Mouse (Mus musculus) embryonic facial prominence, embryonic 15.5 days (tissue): ENCODE results near the gene Acsf3. TPM values are rescaled to one million over a fixed set of nuclear protein-coding genes. Genes with fewer than 3 reads are reported as not detected.

Experiments used
- ATAC-seq: fragments of 200-750 bp; cut with Nextera tagmentation; 2 replicates; pipeline ENCODE4 v1.8.0; 2017; ENCODE audit warnings: low read depth, moderate TSS enrichment; ENCODE audit not compliant: insufficient number of reproducible peaks, low FRiP score, low TSS enrichment
- H3K27ac ChIP-seq: fragments of 300-500 bp; sonication (generic); replicated peaks from 2 replicates; pipeline ENCODE4 v1.5.1; 2015; ENCODE audit warnings: mild to moderate bottlenecking, inconsistent platforms
- H3K27me3 ChIP-seq: fragments of 300-500 bp; sonication (generic); 2 replicates; pipeline ENCODE4 v1.6.1; 2015; ENCODE audit warnings: inconsistent platforms
- H3K36me3 ChIP-seq: fragments of 300-500 bp; sonication (generic); 2 replicates; pipeline ENCODE4 v1.6.1; 2015; ENCODE audit warnings: mild to moderate bottlenecking, inconsistent platforms
- H3K4me1 ChIP-seq: fragments of 300-500 bp; sonication (generic); 2 replicates; pipeline ENCODE4 v1.6.1; 2015; ENCODE audit warnings: inconsistent platforms
- H3K4me2 ChIP-seq: fragments of 300-500 bp; sonication (generic); replicated peaks from 2 replicates; pipeline ENCODE4 v1.6.1; 2015; ENCODE audit warnings: mild to moderate bottlenecking, inconsistent platforms
- H3K4me3 ChIP-seq: fragments of 300-500 bp; sonication (generic); replicated peaks from 2 replicates; pipeline ENCODE4 v1.5.1; 2015; ENCODE audit warnings: mild to moderate bottlenecking, inconsistent platforms
- H3K9ac ChIP-seq: fragments of 300-500 bp; sonication (generic); 2 replicates; pipeline ENCODE4 v1.6.1; 2015; ENCODE audit warnings: inconsistent platforms
- H3K9me3 ChIP-seq: fragments of 300-500 bp; sonication (generic); replicated peaks from 2 replicates; pipeline ENCODE4 v1.6.1; 2016; ENCODE audit warnings: inconsistent platforms
- WGBS: fragments of 180-500 bp; shearing (Covaris S2); methylation state at CpG from one replicate; pipeline ENCODE4 v1.1.7; 2015; 5-methylcytosine and 5-hydroxymethylcytosine counted together
- polyA plus RNA-seq: library from polyadenylated mRNA; unstranded; fragments of >200 nt; fragmentation: Nextera tagmentation; extraction: Ambion mirVana; gene quantifications from 2 replicates; pipeline ENCODE4 v1.2.1, GENCODE M21; 2015

Acsf3 gene
- polyA plus RNA-seq, 1 experiment from 2014 or later: 17.2 TPM

DNA sequence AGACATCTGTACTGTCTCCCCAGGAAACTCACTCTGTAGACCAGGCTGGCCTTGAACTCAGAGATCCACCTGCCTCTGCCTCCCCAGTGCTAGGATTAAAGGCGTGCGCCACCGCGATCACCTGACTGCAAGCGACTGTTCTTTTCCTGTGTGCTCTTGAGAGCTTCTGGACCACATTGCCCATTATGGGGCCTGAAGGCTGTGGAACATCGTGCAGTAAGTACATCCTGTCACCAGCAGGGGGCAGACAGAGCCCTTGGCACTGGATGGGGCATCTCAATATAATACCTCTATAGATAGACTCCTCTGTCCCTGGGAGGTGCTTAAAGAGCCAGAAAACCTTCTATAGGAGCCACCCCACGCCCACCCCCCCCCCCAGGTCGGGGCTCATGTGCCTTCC lies 59.7 kb downstream of the Acsf3 start:
- H3K9ac ChIP-seq: no peak overlapping the region
- no peak overlapping the region for H3K4me2 ChIP-seq
- H3K4me3 ChIP-seq: no peak overlapping the region
- H3K27me3 ChIP-seq: no peaks in the 10 kb centered on the region
- no peaks in the 10 kb centered on the region for H3K9me3 ChIP-seq
- ATAC-seq: no peak
- no peaks in the 10 kb centered on the region for H3K36me3 ChIP-seq
- 32% methylated on average over 8 of the region's 8 CpGs for WGBS
- no peaks in the 10 kb centered on the region for H3K4me1 ChIP-seq
- H3K27ac ChIP-seq: no peak overlapping the region

DNA sequence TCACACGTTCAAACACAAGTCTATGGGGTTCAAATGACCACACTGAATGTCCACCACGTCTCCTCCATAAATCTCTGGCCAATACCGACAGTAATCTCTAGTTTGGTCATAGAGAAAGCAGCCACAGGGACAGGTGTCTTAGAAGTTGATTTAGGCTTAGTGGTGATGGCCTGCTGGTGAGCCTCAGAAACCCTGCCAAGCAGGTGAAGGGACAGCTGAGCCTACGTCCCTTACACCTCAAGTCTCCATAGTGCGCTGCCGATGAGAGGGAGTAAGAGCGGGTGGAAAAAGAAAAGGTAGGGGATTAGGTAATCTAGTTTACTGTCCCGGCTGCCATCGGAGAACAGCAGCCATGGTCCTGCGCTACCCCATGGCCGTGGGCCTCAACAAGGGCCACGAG lies 60.9 kb downstream of the Acsf3 start:
- Histone ChIP-seq H3K9me3 (no peaks in the 10 kb centered on the region), H3K4me1 (no peaks in the 10 kb centered on the region), H3K9ac (no peak overlapping the region), H3K36me3 (no peaks in the 10 kb centered on the region), H3K4me3 (no peak overlapping the region), H3K4me2 (no peak overlapping the region), H3K27me3 (no peaks in the 10 kb centered on the region), H3K27ac (no peak overlapping the region)
- WGBS: 78% methylated on average over 12 of the region's 12 CpGs
- no peak for ATAC-seq

DNA sequence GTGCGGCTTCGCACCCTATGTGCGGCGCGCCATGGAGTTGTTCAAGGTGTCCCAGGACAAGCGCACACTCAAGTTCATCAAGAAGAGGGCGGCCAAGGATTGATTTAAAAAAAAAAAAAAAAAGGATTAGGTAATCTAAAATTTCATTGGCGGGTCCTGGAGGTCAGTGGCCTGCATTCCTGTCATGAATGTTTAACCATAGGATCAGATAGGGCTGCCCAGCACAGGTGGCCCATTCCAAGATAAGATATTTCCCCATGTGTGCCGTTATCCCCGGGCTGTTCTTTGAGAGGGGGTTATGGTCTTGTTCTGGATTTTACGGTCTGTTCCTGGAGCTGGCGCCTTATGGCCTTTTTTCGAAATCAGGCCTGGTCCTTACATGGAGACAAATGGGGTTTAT lies 61.4 kb downstream of the Acsf3 start:
- 93% methylated on average over 13 of the region's 13 CpGs for WGBS
- no peak for ATAC-seq
- H3K9me3 ChIP-seq: no peaks in the 10 kb centered on the region

DNA sequence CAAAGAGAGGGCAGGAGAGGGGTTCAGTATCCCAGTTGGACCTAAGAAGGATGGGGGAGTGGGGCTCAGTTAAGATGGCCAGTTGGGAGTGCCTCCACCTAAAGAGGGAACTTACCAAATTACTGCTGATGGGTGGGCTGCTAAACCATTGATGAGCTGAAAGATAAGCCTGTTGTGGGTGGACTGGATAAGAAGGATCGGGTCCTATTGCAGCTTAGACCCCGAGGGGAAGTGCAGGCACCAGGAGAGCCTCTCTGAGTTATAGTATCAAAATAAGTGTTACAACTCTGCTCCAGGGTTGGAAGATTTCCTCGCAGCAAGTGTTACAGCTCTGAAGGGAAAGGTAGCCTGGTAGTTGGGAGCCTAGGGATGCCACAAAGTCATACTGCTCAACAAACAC lies 68.9 kb downstream of the Acsf3 start:
- Histone ChIP-seq H3K4me3 (no peak overlapping the region), H3K9ac (no peak overlapping the region), H3K36me3 (no peaks in the 10 kb centered on the region), H3K9me3 (no peaks in the 10 kb centered on the region), H3K4me2 (no peak overlapping the region), H3K27ac (no peak overlapping the region), H3K4me1 (peaks cover 20% of the 10 kb centered on the region), H3K27me3 (no peaks in the 10 kb centered on the region)
- ATAC-seq: no peak
- 44% methylated on average over 3 of the region's 3 CpGs for WGBS

More for the DNA sequence above, 61.4 kb downstream of the Acsf3 start:
- Histone ChIP-seq H3K36me3 (no peaks in the 10 kb centered on the region), H3K27ac (no peak overlapping the region), H3K4me1 (no peaks in the 10 kb centered on the region), H3K4me3 (no peak overlapping the region), H3K9ac (no peak overlapping the region), H3K4me2 (no peak overlapping the region), H3K27me3 (no peaks in the 10 kb centered on the region)

DNA sequence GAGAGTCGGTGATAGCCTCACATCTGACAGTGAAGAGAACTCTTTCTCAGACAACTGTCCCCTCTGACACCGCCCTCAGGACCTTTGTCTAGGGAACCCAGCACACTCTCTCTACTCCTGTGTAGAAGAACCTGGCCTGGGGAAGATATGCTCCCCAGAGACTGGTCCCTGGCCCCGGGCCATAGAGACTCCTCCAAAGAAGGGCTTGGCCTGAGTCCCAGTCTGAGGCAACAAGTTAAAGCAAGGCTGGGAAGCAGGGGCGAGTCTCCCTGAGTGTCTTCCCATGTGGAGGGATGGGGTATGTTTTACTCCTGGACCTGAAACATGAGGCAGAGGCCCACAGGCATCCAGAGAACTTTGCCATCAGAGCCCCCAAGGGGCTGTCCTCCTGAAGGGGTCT lies 70.4 kb downstream of the Acsf3 start:
- 60% methylated on average over 4 of the region's 4 CpGs for WGBS

DNA sequence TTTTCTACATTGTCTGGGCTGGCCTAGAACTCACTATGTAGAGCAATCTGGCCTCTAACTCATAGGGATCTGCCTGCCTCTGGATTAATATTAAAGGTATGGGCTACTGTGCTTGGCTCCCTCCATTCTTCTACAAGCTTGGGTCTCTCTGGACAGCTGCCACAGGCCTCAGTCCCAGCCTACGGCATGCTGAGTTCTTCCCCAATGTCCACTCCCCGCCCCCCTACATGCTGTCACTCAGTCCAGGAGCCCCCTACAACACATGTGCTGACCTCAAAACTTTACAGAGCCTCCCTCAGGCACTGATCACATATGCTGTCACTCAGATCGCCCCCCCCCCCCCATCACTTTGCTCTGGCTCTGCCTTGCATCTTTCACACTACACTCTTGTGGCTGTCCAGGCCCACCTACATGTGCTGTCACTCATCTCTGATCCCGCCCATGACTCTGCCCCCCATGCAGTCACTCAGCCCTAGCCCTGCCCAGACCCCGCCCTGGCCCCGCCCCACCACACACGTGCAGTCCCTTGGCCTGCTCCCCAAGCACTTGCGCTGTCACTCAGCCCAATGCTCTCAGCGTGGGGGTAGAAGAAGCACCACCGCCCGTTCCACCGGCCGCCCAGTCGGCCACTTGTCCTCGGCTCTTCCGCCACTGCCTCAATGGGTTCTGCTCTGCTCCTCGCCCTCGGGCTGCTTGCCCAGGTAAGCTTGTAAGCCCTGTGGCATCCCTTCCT lies 72.7 kb downstream of the Acsf3 start, which contains the start of gene Cdh15:
Gene Cdh15, plus strand, starts transcription at position 138 of the 733 bp plus-strand sequence.
- H3K4me1 ChIP-seq: peaks cover 34% of the 10 kb centered on the region
- no peak within 1 kb of the TSS for H3K9ac ChIP-seq
- no peaks in the 10 kb centered on the region for H3K27me3 ChIP-seq
- WGBS: 12% methylated on average over 17 of the region's 18 CpGs
- peak within 1 kb of the TSS; percentile 27 for H3K4me3 ChIP-seq
- ATAC-seq: peak; percentile 81
- H3K36me3 ChIP-seq: no peaks in the 10 kb centered on the region
- H3K9me3 ChIP-seq: no peaks in the 10 kb centered on the region
- H3K27ac ChIP-seq: 0 out of 2 replicates have a peak within 1 kb of the TSS, but pooled peaks have one; percentile 12
- peak within 1 kb of the TSS; percentile 39 for H3K4me2 ChIP-seq

More for the DNA sequence above, 70.4 kb downstream of the Acsf3 start:
- H3K4me2 ChIP-seq: no peak overlapping the region
- no peak overlapping the region for H3K27ac ChIP-seq
- H3K36me3 ChIP-seq: no peaks in the 10 kb centered on the region
- no peak overlapping the region for H3K9ac ChIP-seq
- peaks cover 20% of the 10 kb centered on the region for H3K4me1 ChIP-seq
- H3K27me3 ChIP-seq: no peaks in the 10 kb centered on the region
- H3K4me3 ChIP-seq: no peak overlapping the region
- H3K9me3 ChIP-seq: no peaks in the 10 kb centered on the region
- ATAC-seq: no peak

DNA sequence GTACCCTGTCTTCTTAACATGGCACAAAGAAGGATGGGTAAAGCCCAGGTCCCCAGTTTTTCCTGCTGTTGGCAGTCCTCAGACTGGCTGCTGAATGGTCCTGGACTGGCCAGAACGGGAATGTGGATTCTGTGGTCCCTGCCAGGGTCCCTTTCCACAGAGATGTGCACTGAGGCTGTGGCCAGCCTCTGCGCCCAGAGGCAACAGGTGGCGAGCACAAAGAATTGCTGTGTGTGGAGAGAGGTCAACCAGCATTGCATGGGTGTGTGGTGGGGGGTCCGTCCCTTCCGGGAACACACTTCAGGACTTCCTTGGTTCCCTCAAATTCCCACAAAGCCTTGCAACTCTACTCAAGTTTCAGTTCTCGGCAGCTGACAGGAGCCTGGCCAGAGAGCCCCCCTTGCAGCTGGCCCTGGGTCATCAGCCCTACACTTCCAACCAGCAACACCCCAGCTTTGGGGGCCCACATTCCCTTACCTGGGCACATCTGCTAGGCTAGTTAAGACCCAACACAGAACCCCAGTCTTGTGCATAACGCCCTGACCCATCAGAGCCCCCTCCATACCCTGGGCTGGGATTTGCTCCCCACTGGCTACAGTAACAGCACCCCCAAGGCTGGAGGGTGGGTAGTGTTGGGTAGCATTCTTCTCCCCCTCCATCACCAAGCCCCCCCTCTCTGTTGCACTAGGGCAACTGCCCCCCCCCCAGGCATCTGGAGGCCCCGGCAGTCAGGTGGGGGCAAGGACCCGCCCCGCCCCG lies 74.0 kb downstream of the Acsf3 start:
- Histone ChIP-seq H3K9ac (no peak overlapping the region), H3K27me3 (no peaks in the 10 kb centered on the region), H3K4me1 (peaks cover 40% of the 10 kb centered on the region), H3K4me2 (no peak overlapping the region; the same call in 1 of the 2 replicates), H3K36me3 (no peaks in the 10 kb centered on the region), H3K27ac (no peak overlapping the region; the same call in 1 of the 2 replicates), H3K4me3 (peak overlapping the region; percentile 27), H3K9me3 (no peaks in the 10 kb centered on the region)
- 44% methylated on average over 10 of the region's 11 CpGs for WGBS
- no peak for ATAC-seq

DNA sequence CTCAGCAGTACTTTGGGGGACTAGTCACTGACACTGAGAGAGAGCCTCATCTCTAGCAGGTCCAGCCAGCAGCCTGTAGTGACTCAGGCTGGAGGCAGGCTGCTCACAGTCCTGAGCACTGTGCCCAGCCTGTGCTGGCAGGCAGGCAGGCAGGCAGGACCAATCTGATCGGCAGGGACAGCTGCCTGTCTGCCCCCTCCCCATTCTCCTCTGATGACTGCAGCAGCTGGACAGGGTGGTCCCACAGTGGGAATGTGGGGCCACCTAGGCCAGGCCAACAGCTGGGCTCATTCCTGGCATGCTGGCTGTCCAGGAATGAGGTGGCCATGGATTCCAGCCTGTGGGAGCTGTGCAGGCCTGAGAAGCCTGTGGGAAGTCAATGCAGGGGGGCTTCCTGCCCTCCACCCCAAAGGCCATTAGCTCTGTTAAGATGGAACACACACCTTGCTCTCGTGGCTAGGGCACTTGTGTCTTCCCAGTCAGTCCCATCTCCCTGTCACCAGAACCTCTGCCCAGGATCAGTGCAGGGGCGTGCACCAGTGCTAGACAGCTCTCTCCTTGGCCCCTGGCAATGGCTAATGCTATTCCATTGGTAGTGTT lies 75.5 kb downstream of the Acsf3 start:
- 60% methylated on average over 3 of the region's 3 CpGs for WGBS
- H3K4me2 ChIP-seq: no peak overlapping the region
- peak; percentile 69 for ATAC-seq

DNA sequence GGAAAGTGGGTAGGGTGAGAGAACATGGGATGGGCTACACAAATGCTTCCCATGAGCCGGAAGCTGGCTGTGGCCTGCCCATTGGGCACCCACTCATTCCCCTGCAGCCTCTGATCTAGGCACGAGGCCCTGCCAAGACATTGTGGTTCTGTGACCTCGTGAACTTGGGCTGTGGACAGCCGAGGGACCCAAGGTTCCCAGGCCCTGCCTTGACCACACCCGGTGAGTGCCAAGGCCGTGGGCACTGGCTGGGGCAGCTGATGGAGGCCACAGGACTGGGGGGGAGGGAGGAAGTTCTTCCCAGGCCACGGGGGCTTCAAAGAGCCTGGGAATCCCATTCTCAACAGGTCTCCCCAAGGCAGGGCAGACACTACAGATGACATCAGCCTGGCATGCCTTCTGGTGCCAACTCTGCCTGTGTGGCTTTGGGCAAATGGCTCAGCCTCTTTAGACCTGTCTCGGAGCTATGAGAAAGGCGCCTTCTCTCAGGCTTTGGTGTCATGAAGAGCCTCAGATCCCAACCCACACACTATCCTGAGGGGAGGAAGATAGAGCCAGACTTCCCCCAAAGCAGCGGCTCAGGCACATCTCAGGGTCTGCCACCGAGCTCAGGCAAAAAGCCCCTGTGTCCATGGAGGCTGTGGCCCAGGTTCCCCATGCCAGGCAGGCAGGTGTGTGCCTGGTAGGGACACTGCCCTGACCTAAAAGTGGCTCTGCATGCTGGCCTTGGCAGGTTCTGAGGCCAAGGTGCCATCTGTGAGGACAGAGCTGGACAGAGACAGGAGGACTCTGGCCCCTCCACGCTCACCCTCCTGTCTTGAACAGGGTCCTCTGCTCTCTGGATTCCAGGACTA lies 76.6 kb downstream of the Acsf3 start:
- Histone ChIP-seq H3K4me2 (no peak overlapping the region), H3K4me3 (no peak overlapping the region), H3K9me3 (no peaks in the 10 kb centered on the region), H3K27me3 (no peaks in the 10 kb centered on the region), H3K9ac (no peak overlapping the region), H3K36me3 (no peaks in the 10 kb centered on the region), H3K4me1 (peaks cover 30% of the 10 kb centered on the region), H3K27ac (no peak overlapping the region)
- 77% methylated on average over 12 of the region's 12 CpGs for WGBS
- no peak for ATAC-seq

More for the DNA sequence above, 75.5 kb downstream of the Acsf3 start:
- Histone ChIP-seq H3K27me3 (no peaks in the 10 kb centered on the region), H3K4me1 (peaks cover 38% of the 10 kb centered on the region), H3K27ac (peak overlapping the region; percentile 41; the same call in 1 of the 2 replicates), H3K36me3 (no peaks in the 10 kb centered on the region), H3K9me3 (no peaks in the 10 kb centered on the region), H3K9ac (no peak overlapping the region), H3K4me3 (no peak overlapping the region; the same call in 1 of the 2 replicates)

DNA sequence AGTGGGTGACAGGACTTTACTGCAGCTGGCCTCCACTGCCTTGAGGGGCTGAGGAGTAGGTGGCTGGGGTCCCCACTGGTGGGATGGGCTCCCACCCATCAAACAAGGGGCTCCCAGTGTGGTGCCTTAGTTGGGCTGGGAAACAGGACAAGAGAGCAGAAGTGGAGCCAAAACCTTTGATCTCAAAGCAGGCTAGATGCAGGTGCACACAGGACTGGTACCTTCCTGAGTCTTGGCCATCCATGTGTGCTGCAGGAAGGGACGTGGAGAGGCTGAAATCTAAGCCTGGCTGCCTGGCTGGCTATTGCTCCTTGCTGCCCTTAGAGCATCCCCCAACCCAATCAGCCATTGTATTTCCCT lies 77.2 kb downstream of the Acsf3 start:
- Histone ChIP-seq H3K4me1 (peaks cover 30% of the 10 kb centered on the region), H3K27me3 (no peaks in the 10 kb centered on the region), H3K4me3 (no peak overlapping the region), H3K36me3 (no peaks in the 10 kb centered on the region), H3K4me2 (no peak overlapping the region), H3K9ac (no peak overlapping the region), H3K27ac (no peak overlapping the region), H3K9me3 (no peaks in the 10 kb centered on the region)
- no peak for ATAC-seq
- 22% methylated on average over 1 of the region's 1 CpGs for WGBS
